Comparison of ENCODE assay signal across 11 mouse cellular contexts in the genomic region with DNA sequence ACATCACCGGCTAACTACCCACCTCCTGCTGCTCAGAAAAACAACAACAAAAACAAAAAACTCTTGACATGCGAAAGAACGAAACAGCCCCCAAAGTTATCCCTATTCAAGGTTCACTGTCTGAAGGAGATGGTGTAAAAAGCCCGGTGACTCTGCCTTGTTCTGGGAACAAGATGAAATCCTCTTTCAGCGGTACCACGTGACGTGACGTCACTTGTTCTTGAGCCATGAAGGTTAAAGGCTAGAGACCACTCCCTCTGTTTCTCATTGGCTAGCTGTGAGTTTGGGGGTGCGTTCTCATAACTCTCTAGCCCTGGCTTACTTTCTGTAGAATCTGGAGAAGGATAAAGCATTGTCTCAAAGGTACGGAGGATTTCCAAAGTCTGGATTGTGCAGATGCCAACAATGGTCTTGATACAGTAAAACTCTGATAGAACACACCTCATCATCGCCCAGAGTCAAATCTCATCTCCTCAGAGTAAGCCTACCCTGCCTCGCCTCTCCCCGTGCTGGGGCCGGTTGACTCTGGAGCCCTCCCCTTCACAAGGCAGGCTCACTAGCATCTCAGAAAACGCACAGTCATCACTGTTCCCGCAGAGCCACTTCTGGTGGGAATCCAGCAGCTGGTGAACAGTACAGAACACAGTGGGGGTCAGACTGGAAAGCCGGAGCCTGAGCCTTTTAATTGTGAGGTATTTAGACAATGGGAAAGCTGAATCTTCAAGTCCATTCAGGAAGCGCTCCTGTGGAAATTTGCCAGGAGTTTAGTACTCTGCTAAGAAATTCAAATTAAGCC.
A peak's percentile ranks its signal among the peaks of the same experiment; 100 is the strongest.
DNase-seq lines count a peak whose midpoint lies in the region; ATAC-seq and TF ChIP-seq lines count a peak whose summit lies in the region.
"Had no signal": no experiment of that assay in that cellular context is flagged by ENCODE, and none has a peak within 500 bp of the region (broad histone marks: within the 10 kb centered on the region; RNA-seq: fewer than 3 reads in every experiment).

No protein-coding gene starts in this region.

- ATAC-seq in lung, embryonic 14.5 days (ENCODE audit: insufficient read depth), result no peak
- peak; percentile 48; the same call in 1 of the 2 replicates for ATAC-seq in forebrain, postnatal 0 days
- ATAC-seq in neural tube, embryonic 14.5 days (ENCODE audit: low read depth), result peak; percentile 66
- ATAC-seq: intestine, embryonic 16.5 days had no signal

- DNase-seq in cerebellum, postnatal 14 days, result peak; percentile 15 to 29
- no peak for DNase-seq in cerebellum, postnatal 4 days (ENCODE audit: low spot score in 2 of 2)
- peak; percentile 51 for DNase-seq in lung, embryonic 14.5 days
- no peak for DNase-seq in lung, postnatal 4 days
- DNase-seq in forebrain, postnatal 0 days, result no peak
- no peak for DNase-seq in MN1 (ENCODE audit: low spot score)
- no peak for DNase-seq in adrenal gland, adult 18-20 months (ENCODE audit: low spot score in 2 of 2)
- DNase-seq: cerebellum, adult 9-11 months had no signal

- no peaks in the 10 kb centered on the region for H3K4me1 ChIP-seq in lung, embryonic 14.5 days (ENCODE audit: insufficient read depth)
- no peaks in the 10 kb centered on the region for H3K4me1 ChIP-seq in forebrain, postnatal 0 days (ENCODE audit: insufficient read depth)
- peaks cover 30% of the 10 kb centered on the region for H3K4me1 ChIP-seq in neural tube, embryonic 14.5 days (ENCODE audit: control insufficient read depth, insufficient read depth, low read length)

- H3K36me3 ChIP-seq in lung, embryonic 14.5 days (ENCODE audit: insufficient read depth), result no peaks in the 10 kb centered on the region
- H3K36me3 ChIP-seq in forebrain, postnatal 0 days (ENCODE audit: insufficient read depth), result no peaks in the 10 kb centered on the region
- no peaks in the 10 kb centered on the region for H3K36me3 ChIP-seq in neural tube, embryonic 14.5 days (ENCODE audit: control insufficient read depth, insufficient read depth, low read length)

- no peaks in the 10 kb centered on the region for H3K27me3 ChIP-seq in lung, embryonic 14.5 days (ENCODE audit: insufficient read depth, low read length)
- no peaks in the 10 kb centered on the region for H3K27me3 ChIP-seq in forebrain, postnatal 0 days (ENCODE audit: insufficient read depth, low read length)
- H3K27me3 ChIP-seq in neural tube, embryonic 14.5 days (ENCODE audit: control insufficient read depth, insufficient read depth, low read length), result no peaks in the 10 kb centered on the region

- no peak overlapping the region for H3K4me3 ChIP-seq in lung, embryonic 14.5 days (ENCODE audit: low read depth, low read length)
- no peak overlapping the region for H3K4me3 ChIP-seq in forebrain, postnatal 0 days (ENCODE audit: low read depth, low read length)
- no peak overlapping the region for H3K4me3 ChIP-seq in neural tube, embryonic 14.5 days (ENCODE audit: low read depth, low read length)
- H3K4me3 ChIP-seq: megakaryocyte, embryonic 14.5 days had no signal

- H3K9ac ChIP-seq in lung, embryonic 14.5 days, result no peak overlapping the region
- H3K9ac ChIP-seq in forebrain, postnatal 0 days, result no peak overlapping the region
- no peak overlapping the region for H3K9ac ChIP-seq in neural tube, embryonic 14.5 days (replicated peaks; ENCODE audit: low read depth, low read length)

- WGBS in lung, embryonic 14.5 days, result 55% methylated on average over 18 of the region's 18 CpGs
- WGBS in forebrain, postnatal 0 days, result 44% methylated on average over 18 of the region's 18 CpGs
- 43% methylated on average over 18 of the region's 18 CpGs for WGBS in neural tube, embryonic 14.5 days

- no peak overlapping the region for H3K4me2 ChIP-seq in lung, embryonic 14.5 days
- 0 out of 2 replicates have a peak overlapping the region, but pooled peaks have one; percentile 13 for H3K4me2 ChIP-seq in forebrain, postnatal 0 days (ENCODE audit: low read depth)
- no peak overlapping the region; the same call in 1 of the 2 replicates for H3K4me2 ChIP-seq in neural tube, embryonic 14.5 days (ENCODE audit: low read depth, low read length)

- no peak overlapping the region for H3K27ac ChIP-seq in lung, embryonic 14.5 days (ENCODE audit: low read depth)
- no peak overlapping the region for H3K27ac ChIP-seq in forebrain, postnatal 0 days (ENCODE audit: low read depth, low read length)
- H3K27ac ChIP-seq in neural tube, embryonic 14.5 days (ENCODE audit: low read depth, low read length), result peak overlapping the region; percentile 55

- no peaks in the 10 kb centered on the region for H3K9me3 ChIP-seq in lung, embryonic 14.5 days (ENCODE audit: low read depth, low read length)
- H3K9me3 ChIP-seq in forebrain, postnatal 0 days (ENCODE audit: low read length), result no peaks in the 10 kb centered on the region
- no peaks in the 10 kb centered on the region for H3K9me3 ChIP-seq in neural tube, embryonic 14.5 days (ENCODE audit: control insufficient read depth, low read length)
- H3K9me3 ChIP-seq: megakaryocyte, embryonic 14.5 days had no signal

- no peak for TF ChIP-seq CTCF in lung, embryonic 14.5 days (IDR thresholded peaks at IDR 0.05; ENCODE audit: low read depth)
- no peak for TF ChIP-seq CTCF in forebrain, postnatal 0 days (IDR thresholded peaks at IDR 0.05; ENCODE audit: low read depth)

Comparison
In these comparisons a context has a peak if more than half of its experiments do, and no peak if none do; other contexts are left out.
1. DNase-seq: peak in cerebellum, postnatal 14 days (2 of 2) and lung, embryonic 14.5 days (single experiment); none in cerebellum, postnatal 4 days (0 of 2), lung, postnatal 4 days (0 of 2), forebrain, postnatal 0 days (single experiment), MN1 (single experiment) and adrenal gland, adult 18-20 months (0 of 2).